Mouse (Mus musculus) intestine, postnatal 0 days (tissue): ENCODE results near the gene Rnf180. TPM values are rescaled to one million over a fixed set of nuclear protein-coding genes. Genes with fewer than 3 reads are reported as not detected.
"Not testable (repeated sequence)": the region's sequence is repeated elsewhere in the genome, so short reads cannot be mapped to it uniquely, and the experiment has no call there.

ENCODE experiments used
- ATAC-seq: fragments of 200-750 bp; cut with Nextera tagmentation; 2 replicates; pipeline ENCODE4 v1.8.0; 2017; ENCODE audit warnings: mild to moderate bottlenecking, moderate TSS enrichment, moderate library complexity
- H3K27ac ChIP-seq: fragments of 300-500 bp; sonication (generic); 2 replicates; pipeline ENCODE4 v1.5.1; 2014; ENCODE audit warnings: mild to moderate bottlenecking, low read depth, low read length, moderate library complexity
- H3K27me3 ChIP-seq: fragments of 300-500 bp; sonication (generic); replicated peaks from 2 replicates; pipeline ENCODE4 v1.6.1; 2014; ENCODE audit warnings: low read length, mixed read lengths; ENCODE audit not compliant: control insufficient read depth, insufficient read depth
- H3K36me3 ChIP-seq: fragments of 300-500 bp; sonication (generic); 2 replicates; pipeline ENCODE4 v1.6.1; 2014; ENCODE audit warnings: mild to moderate bottlenecking, moderate library complexity; ENCODE audit not compliant: control insufficient read depth, insufficient read depth
- H3K4me1 ChIP-seq: fragments of 300-500 bp; sonication (generic); replicated peaks from 2 replicates; pipeline ENCODE4 v1.6.1; 2014; ENCODE audit warnings: antibody characterized with exemption, low read length, mixed read lengths; ENCODE audit not compliant: control insufficient read depth, insufficient read depth
- H3K4me2 ChIP-seq: fragments of 300-500 bp; sonication (generic); replicated peaks from 2 replicates; pipeline ENCODE4 v1.6.1; 2014; ENCODE audit warnings: low read depth, mild to moderate bottlenecking, moderate library complexity
- H3K4me3 ChIP-seq: fragments of 300-500 bp; sonication (generic); 2 replicates; pipeline ENCODE4 v1.5.1; 2014; ENCODE audit warnings: low read depth, low read length
- H3K9ac ChIP-seq: fragments of 300-500 bp; sonication (generic); 2 replicates; pipeline ENCODE4 v1.6.1; 2014; ENCODE audit warnings: mild to moderate bottlenecking, low read depth, low read length
- H3K9me3 ChIP-seq: fragments of 300-500 bp; sonication (generic); 2 replicates; pipeline ENCODE4 v1.6.1; 2016; ENCODE audit warnings: mixed run types; ENCODE audit not compliant: control insufficient read depth
- CTCF ChIP-seq: sonication (generic); IDR thresholded peaks from 2 replicates; pipeline ENCODE4 v1.5.1; 2016; ENCODE audit warnings: low read depth, mild to moderate bottlenecking, control low read depth, antibody characterized with exemption, moderate library complexity
- WGBS: fragments of 180-500 bp; shearing (Covaris S2); extraction: QIAGEN DNeasy Blood & Tissue Kit; methylation state at CpG from one replicate; pipeline ENCODE4 v1.1.7; 2014; 5-methylcytosine and 5-hydroxymethylcytosine counted together
- polyA plus RNA-seq: library from polyadenylated mRNA; unstranded; fragments of >200 nt; fragmentation: Nextera tagmentation; extraction: Ambion mirVana; gene quantifications from 2 replicates; pipeline ENCODE4 v1.2.1, GENCODE M21; 2015

Rnf180 gene
- 1.3 TPM in 2 replicates for polyA plus RNA-seq

GRCm38 (mm10) chr13:105294715-105295114 is at the start of gene Rnf180:
Gene Rnf180 (minus strand): TSS chr13:105294815.
- no peaks in the 10 kb centered on the region; the same call in 1 of the 2 replicates for H3K4me1 ChIP-seq
- no peaks in the 10 kb centered on the region for H3K27me3 ChIP-seq
- peak within 1 kb of the TSS; percentile 100 for H3K4me2 ChIP-seq
- H3K27ac ChIP-seq, result no peak within 1 kb of the TSS
- 48% methylated on average over 11 of the region's 11 CpGs for WGBS
- H3K9ac ChIP-seq, result peak within 1 kb of the TSS; percentile 77
- no peak for TF ChIP-seq CTCF
- no peak for ATAC-seq
- peak within 1 kb of the TSS; percentile 70 for H3K4me3 ChIP-seq
- no peaks in the 10 kb centered on the region for H3K9me3 ChIP-seq
- H3K36me3 ChIP-seq, result no peaks in the 10 kb centered on the region

GRCm38 (mm10) chr13:105331199-105331968 is 36.8 kb upstream of the Rnf180 start:
- no peak for ATAC-seq
- no peak overlapping the region for H3K4me3 ChIP-seq
- TF ChIP-seq CTCF, result no peak

GRCm38 (mm10) chr13:105326946-105327345 is 32.3 kb upstream of the Rnf180 start:
- Histone ChIP-seq H3K9ac (no peak overlapping the region), H3K36me3 (no peaks in the 10 kb centered on the region), H3K4me2 (no peak overlapping the region), H3K9me3 (no peaks in the 10 kb centered on the region), H3K4me3 (no peak overlapping the region), H3K27me3 (no peaks in the 10 kb centered on the region), H3K27ac (no peak overlapping the region), H3K4me1 (no peaks in the 10 kb centered on the region)
- ATAC-seq, result no peak
- no peak for TF ChIP-seq CTCF
- 54% methylated on average over 1 of the region's 1 CpGs for WGBS

More at GRCm38 (mm10) chr13:105331199-105331968, 36.8 kb upstream of the Rnf180 start:
- WGBS, result 39% methylated on average over 5 of the region's 5 CpGs
- Histone ChIP-seq H3K9me3 (no peaks in the 10 kb centered on the region), H3K36me3 (no peaks in the 10 kb centered on the region), H3K9ac (no peak overlapping the region), H3K4me1 (no peaks in the 10 kb centered on the region), H3K4me2 (no peak overlapping the region), H3K27ac (no peak overlapping the region), H3K27me3 (no peaks in the 10 kb centered on the region)

- WGBS, result 84% methylated on average over 1 of the region's 1 CpGs
- no peak for ATAC-seq
- no peaks in the 10 kb centered on the region for H3K36me3 ChIP-seq
- no peaks in the 10 kb centered on the region for H3K27me3 ChIP-seq
- no peak overlapping the region for H3K9ac ChIP-seq
- H3K9me3 ChIP-seq, result no peaks in the 10 kb centered on the region
- no peak overlapping the region for H3K27ac ChIP-seq
- no peak overlapping the region for H3K4me3 ChIP-seq
- no peaks in the 10 kb centered on the region for H3K4me1 ChIP-seq
- no peak for TF ChIP-seq CTCF
- no peak overlapping the region for H3K4me2 ChIP-seq
Measured at GRCm38 (mm10) chr13:105316926-105317325, 22.3 kb upstream of the Rnf180 start.

GRCm38 (mm10) chr13:105316009-105316408 is 21.4 kb upstream of the Rnf180 start:
- no peak for TF ChIP-seq CTCF
- H3K27ac ChIP-seq, result no peak overlapping the region
- no peak overlapping the region for H3K4me2 ChIP-seq
- no peaks in the 10 kb centered on the region for H3K27me3 ChIP-seq
- no peak overlapping the region for H3K9ac ChIP-seq
- no peaks in the 10 kb centered on the region for H3K4me1 ChIP-seq
- ATAC-seq, result no peak
- 75% methylated on average over 6 of the region's 6 CpGs for WGBS
- H3K9me3 ChIP-seq, result no peaks in the 10 kb centered on the region
- no peaks in the 10 kb centered on the region for H3K36me3 ChIP-seq
- H3K4me3 ChIP-seq, result no peak overlapping the region

- WGBS, result 42% methylated on average over 6 of the region's 6 CpGs
- H3K4me1 ChIP-seq, result no peaks in the 10 kb centered on the region
- H3K27ac ChIP-seq, result no peak overlapping the region
- H3K36me3 ChIP-seq, result no peaks in the 10 kb centered on the region
- H3K27me3 ChIP-seq, result no peaks in the 10 kb centered on the region
- H3K9ac ChIP-seq, result no peak overlapping the region
- H3K4me2 ChIP-seq, result no peak overlapping the region
- no peak for TF ChIP-seq CTCF
- no peaks in the 10 kb centered on the region for H3K9me3 ChIP-seq
- H3K4me3 ChIP-seq, result no peak overlapping the region
- peak; percentile 95 for ATAC-seq
Measured at GRCm38 (mm10) chr13:105312763-105313162, 18.1 kb upstream of the Rnf180 start.

GRCm38 (mm10) chr13:105310562-105310961 is 15.9 kb upstream of the Rnf180 start:
- H3K9ac ChIP-seq, H3K27ac ChIP-seq, H3K9me3 ChIP-seq, H3K4me3 ChIP-seq, H3K4me1 ChIP-seq, H3K4me2 ChIP-seq, H3K36me3 ChIP-seq, H3K27me3 ChIP-seq, ATAC-seq: not testable (repeated sequence)
- WGBS, result 66% methylated on average over 4 of the region's 4 CpGs
